Mouse (Mus musculus): ENCODE measurements around the gene Tenm2.

GRCm38 (mm10) chr11:36280533-36280932 is 955.2 kb downstream of the Tenm2 start:
- no peak for TF ChIP-seq CTCF (IDR thresholded peaks at IDR 0.05)
- TF ChIP-seq POLR2A (IDR thresholded peaks at IDR 0.05; ENCODE audit: insufficient read depth, low read depth, low read length) = no peak
- TF ChIP-seq EP300 (IDR thresholded peaks at IDR 0.05; ENCODE audit: insufficient read depth, low read depth, low read length) = no peak
